Mouse (Mus musculus): ENCODE measurements around the gene Sec14l5.

Sec14l5 gene

DNA sequence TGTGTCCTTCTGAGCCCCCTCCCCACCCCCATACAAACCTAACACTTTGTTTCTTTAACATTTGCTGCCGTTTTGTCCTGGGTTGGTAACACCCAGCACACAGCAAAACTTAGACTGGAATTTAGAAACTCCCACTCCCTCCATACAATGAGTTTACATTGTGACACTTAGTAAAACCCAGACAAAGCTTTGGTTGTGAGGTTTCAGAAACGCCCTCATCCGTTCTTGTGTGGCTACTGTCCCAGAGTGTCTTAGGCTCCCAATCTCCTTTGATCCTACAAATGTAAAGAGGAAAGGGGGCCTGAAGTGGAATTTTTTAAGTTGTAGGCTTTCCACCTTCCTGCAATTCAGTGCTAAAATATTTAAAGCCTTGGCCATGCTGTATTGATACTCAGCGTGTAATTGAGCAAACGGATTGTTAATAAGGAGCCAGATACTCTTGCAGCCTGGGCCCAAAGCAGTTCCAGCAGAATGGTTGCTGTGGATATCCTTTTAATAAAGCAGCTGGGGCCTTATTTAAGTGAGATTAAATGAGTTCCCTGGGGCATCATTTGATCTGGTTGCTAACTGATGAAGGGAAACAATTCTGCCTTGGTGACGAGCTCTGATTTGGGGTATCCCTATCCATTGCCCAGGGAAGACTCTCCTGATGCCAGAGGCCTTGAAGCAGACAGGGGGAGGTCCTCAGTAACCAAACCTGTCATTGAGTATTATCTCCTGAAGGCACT is 6.6 kb downstream of the Sec14l5 start:
- DNase-seq (ENCODE audit: low spot score), result no peak

DNA sequence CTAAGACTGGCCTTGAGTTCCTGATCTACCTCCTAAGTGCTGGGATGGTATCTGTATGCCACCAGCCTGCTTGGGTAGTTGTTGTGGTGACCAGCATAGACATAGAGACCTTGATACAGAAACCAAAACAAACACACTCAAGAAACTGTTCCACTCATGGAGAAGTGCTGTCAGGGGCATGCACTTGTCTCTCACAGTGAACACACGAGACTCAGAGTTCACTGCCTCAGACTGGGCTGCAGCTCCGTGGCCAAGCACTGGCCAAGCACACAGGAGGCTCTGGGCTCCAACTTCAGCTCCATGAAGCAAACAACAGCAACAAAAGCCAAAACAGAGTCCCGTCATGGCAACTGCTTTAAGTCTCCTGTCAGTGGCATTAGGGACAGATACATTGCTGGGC is 8.1 kb downstream of the Sec14l5 start:
- no peak for DNase-seq (ENCODE audit: low spot score)

DNA sequence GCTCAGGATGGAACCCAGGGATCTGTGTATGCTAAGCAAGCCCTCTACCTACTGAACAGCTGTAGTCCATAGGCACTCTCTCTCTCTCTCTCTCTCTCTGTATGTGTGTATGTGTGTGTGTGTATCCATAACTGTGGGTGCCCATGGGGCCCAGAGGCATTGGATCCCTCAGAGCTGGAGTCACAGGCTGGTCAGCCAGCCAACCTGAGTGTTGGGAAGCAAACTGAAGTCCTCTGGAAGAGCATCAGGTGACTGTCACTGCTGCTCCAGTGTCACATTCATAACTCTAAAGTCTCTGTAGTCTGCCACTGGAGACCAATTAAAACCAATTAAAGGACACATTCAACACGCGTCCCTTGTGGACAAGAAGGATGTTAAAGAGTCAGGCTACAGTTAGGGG is 9.6 kb downstream of the Sec14l5 start:
- DNase-seq (ENCODE audit: low spot score), result no peak

DNA sequence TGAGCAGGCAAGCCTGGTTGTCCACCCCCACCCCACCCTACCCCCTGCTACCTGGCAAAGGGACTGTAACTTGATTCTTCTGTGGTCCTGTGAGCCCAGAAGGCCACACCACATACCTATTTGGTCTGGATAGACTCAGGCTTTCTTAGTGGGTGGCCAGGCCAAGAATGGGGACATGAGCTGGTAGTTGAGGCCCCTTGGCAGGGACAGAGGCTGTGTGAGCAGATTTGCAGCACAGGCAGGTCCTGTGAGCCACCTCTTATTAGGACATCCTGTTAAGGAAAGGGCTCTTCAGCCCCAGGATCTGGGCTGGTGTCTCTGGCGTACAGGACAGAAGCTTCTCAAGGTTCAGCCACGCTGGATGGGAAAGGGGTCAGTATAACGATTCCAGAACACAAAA is 10.2 kb downstream of the Sec14l5 start:
- DNase-seq (ENCODE audit: low spot score), result no peak

DNA sequence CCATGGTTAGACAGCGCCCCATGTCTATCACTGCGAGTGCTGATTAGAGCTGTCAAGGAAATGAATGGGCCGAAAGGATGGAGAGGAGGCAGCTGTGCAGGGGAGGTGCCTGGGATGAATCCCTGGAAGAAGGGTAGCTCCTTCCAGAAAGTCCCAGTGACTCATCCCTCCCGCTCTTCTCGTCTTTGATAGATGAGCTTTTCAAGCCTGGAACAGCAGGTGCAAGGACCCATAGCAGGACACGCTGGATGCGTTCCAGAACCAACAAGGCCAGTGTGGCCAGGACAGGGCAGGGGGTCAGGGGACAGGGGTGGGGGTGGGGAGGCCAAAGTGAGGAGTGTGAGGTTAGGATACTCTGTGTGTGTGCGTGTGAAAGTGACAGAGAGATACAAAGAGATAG is 12.3 kb downstream of the Sec14l5 start:
- DNase-seq (ENCODE audit: low spot score), result no peak

DNA sequence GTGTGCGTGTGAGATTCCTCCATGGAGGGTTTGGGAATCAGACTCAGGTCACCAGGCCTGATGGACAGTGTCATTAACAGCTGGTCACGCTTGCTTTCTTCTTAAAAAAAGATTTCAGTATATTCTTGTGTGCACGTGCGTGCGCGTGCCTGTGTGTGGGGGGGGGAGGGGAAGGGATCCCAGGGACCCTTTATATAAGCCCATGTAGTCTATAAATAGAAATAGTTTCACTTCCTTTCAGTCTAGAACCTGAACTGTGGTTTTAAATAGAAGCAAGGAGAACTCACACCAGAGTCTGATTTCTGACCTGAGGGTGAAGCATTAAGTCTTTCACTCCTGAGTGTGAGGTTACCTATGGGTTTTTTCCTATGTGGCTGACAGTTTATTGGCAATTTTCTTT is 17.4 kb downstream of the Sec14l5 start:
- DNase-seq (ENCODE audit: low spot score), result no peak

DNA sequence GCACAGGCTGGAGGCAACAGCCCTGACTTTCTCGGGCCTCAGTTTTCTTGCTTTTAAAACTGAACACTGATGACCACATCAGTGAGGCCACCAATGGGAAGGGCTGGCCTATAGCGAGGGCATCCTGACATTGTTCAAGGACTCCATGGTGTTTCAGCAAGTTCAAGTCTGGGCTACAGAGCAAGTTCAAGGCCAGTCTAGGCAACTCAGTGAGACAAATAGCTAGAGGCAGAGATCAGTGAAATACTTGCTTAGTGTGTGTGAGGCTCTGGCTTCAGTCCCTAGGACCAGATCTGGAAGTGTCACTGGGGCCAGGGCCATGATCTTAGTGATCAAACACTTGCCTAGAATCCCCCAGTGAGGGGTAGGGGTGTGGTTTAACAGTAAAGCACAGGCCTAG is 21.1 kb downstream of the Sec14l5 start:
- no peak for DNase-seq (ENCODE audit: low spot score)

DNA sequence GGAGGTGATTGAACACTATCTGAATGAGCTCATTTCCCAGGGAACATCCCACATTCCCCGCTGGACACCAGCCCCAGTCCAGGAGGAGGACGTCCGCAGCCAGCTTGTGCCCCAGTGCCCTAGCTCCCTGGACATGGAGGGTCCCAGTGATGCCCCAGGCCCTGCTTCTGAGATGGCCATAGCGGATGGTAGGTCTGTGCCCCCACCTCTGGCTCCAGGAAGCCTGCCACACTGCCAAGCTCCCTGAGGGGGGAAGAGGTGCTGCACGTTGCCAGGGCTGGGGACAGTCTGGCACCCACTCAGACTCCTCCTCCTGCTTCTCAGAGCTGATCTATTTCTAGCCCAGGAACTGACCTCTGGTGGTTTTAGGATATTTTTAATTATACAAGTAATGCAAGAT is 21.9 kb downstream of the Sec14l5 start:
- no peak for DNase-seq (ENCODE audit: low spot score)

DNA sequence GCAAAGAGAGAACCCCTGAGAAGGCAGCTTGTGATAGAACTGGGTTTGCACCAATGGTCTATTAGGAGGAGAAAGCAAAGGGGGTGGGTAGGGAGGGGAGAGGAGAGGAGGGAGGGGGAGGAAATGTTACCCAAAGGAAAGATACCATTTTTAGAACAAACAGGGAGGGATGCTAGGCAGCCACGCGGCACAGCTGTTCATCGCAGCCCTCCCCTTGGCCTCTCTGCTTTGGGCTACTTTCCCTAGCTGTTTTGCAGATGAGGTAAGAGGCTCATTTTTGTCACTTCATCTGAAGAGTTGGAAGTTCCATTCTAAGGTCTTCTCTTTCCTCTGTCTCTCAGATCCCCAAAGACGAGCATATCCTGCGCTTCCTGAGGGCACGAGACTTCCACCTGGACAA is 25.7 kb downstream of the Sec14l5 start:
- DNase-seq (ENCODE audit: low spot score), result no peak

DNA sequence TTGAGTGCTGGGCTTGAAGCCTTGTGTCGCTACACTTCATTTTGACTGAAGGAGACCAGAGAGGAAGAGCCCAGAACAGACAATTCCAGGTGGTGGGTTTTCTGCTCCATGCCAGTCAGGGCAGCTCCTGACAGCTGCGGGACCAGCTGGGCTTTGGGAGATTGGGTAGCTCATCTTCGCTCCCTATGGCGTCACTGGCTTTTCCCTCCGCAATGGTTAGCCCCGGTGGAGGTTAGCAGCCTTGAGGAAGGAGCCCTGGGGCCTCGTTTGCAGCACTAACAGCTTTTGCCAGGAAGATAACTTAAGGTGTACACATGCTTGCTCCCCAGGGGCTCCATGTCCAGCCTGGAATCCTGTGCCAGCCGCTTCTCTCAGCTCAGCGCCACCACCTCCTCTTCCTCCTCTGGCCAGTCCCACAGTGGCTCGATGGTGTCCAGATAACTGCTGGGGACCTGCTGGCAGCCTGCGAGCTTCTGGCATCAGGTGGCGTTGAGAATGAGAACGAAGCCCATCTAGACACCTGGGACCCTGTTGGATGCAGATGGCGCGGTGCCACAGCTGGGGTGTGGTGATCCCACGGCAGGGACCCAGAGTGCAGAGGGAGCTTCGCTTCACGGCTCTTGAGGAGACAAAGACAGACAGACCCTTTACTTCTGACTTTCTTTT is 36.5 kb downstream of the Sec14l5 start:
- DNase-seq (ENCODE audit: low spot score), result no peak

DNA sequence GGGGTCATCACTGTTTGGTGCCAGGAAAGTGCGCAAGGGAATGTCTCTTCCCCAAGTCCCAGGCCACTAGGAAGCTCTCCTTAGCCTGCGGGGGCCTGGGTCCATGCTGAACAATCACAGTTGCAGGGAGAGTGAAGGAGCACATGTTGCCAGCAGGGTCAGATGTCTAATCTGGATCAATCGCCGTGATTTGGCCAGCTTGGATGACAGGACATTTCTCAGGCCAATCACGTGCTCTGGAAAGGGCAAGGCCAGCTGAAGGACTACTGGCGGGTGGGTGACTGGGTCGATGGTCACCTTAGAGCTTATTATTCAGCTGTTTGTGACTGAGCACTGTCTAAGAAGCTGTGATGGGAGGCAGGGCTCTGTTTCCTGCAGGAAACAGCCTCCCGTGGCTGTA is 37.2 kb downstream of the Sec14l5 start:
- no peak for DNase-seq (ENCODE audit: low spot score)

DNA sequence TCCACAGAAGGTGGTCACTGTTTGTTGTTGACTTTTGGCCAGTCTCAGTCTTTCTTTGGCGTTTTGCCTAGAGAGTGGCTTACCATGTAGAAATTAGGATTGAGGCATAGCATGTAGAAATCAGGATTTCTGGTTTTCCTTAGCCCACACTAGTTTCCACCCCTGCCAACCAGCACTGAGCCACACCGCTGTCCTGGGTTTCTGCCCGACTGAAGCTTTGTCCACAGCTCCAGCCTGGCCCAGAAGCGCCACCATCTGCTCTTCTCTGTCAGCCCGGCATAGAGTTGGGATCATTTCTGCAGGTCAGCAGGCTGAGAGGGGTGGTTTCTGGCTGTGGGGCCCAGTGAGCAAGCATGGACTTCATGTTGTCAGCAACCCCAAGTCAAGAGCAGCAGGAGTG is 38.0 kb downstream of the Sec14l5 start:
- DNase-seq (ENCODE audit: low spot score), result no peak

DNA sequence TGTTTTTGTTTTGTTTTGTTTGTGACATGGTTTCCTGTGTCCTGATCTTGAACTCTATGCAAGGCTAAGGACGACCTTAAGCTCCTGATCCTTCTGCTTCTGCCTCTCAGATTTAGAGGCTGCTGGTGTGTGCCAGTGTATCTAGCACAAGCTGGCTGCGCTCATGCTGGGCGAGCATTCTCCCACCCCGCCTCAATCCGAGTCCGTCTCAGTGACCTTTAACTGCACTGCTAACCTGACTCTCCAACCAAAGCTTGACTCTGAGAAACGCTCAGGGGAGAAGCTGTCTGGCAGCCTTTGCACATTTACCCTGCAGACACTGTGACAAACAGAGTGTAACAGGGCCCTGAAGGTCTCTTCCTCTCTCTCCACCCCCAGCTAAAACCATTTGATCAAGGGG is 38.8 kb downstream of the Sec14l5 start:
- DNase-seq (ENCODE audit: low spot score), result no peak

DNA sequence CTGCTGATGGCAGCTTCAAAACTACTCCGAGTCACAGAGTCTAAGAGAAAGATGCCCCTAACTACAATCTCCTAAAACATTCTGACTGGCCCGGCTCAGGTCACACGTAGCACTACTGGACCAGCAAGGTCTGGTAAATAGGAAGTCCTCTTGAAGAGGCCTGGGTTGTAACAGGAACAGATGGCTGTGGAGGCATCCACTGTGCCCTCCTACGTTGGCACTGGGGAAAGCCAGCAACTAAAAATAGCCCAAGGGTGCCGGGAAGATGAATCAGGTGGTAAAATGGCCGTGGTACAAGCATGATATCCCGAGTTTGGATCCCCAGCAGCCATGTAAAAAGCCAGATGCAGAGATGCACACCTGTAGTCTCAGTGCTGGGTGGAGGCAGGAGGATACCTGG is 39.3 kb downstream of the Sec14l5 start:
- no peak for DNase-seq (ENCODE audit: low spot score)

DNA sequence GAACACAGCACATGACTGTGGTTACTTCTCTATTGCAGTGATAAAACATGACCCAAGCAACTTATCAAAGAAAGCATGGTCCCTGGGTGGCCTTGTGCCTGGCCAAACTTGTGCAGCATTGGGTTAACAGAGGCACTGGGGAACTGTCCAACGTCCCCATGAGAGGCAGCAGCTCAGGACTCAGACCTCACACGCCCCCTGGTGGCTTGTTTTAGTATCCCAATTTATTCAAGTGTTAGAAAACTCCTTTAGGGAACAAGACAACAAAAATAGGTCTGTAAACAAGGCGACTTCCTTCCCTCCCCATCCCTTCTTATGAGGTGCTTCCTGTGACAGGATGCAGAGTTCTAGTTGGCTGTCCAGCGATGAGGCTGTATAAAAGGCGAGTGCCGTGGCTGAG is 48.2 kb downstream of the Sec14l5 start:
- peak; percentile 76 for DNase-seq (ENCODE audit: low spot score)

DNA sequence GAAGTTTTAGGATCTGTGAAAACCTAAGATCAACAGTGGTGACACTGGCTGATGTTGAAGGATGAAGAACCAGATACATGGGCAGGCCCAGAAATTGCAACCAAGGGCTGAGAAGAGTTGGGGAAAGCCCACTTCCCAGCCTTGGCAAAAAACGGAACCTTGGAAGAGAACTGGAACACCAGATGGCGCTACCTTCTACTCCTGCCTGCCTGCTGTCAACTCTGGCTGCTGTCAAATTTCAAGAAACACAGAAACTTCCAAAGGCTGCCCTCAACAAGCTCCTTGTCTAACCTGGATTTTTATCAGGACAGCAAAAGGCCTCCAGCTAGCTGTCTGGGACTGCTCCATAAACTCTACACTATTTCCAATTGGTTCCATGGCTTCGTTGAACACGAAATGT is 55.8 kb downstream of the Sec14l5 start:
- peak; percentile 70 for DNase-seq (ENCODE audit: low spot score)

DNA sequence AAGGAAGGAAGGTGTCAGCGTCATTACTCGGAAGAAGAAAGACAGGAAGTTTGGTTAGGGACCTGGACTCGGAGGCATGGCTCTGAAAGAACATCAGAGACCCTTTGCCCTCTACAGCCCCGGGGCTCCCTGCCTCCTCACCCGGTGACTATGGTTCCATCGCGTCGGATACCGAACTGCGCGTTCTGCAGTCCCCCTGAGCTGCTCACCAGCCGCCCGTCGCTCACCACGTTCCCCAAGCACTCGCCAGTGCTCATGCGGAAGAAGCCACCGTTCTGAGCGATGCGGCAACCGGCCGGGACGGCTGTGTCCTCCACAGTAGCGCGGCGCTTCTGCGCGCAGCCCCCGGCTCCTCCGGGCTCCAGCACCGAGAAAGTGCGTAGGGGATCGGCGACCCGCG is 56.3 kb downstream of the Sec14l5 start:
- DNase-seq (ENCODE audit: low spot score), result no peak

DNA sequence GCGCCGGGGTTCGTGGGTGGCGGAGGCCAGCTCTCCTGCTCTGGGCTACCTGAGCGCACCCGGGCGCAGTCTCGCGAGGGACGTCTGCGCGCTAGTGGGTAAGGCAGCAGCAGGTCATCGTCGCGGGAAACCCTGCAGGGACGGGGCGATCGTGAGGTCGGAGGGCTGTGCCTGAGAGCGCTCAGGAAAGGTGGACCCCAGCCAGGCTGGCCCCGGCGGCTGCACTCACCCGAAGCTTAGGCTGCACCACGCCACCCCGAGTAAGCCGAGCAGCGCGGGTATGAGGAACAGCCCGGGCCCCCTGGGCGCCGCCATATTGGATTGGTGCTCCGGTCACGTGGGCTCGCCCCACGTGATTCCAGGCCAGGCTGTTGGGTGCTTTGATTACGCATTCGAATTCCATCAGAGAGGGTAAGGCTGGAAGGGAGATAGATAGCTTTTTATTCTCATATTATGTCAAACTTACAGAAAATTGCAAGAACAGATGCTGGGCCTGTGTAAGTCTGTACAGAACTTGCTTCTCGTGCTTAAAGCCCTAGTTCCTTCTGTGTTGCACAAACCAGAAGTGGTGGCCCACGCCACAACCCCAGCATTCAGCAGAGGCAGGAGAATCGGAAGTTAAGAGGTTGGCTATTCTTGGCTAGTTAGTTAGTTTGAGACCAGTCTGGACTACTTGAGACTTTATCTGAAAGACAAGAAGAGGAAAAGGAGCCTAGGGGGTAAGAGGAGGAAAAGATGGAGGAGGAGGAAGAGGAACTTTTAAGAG is 56.9 kb downstream of the Sec14l5 start, which contains the start of gene Nagpa:
TSS of gene Nagpa (minus strand) at position 345 of the 766 bp plus-strand sequence.
- DNase-seq (ENCODE audit: low spot score), result peak; percentile 90

DNA sequence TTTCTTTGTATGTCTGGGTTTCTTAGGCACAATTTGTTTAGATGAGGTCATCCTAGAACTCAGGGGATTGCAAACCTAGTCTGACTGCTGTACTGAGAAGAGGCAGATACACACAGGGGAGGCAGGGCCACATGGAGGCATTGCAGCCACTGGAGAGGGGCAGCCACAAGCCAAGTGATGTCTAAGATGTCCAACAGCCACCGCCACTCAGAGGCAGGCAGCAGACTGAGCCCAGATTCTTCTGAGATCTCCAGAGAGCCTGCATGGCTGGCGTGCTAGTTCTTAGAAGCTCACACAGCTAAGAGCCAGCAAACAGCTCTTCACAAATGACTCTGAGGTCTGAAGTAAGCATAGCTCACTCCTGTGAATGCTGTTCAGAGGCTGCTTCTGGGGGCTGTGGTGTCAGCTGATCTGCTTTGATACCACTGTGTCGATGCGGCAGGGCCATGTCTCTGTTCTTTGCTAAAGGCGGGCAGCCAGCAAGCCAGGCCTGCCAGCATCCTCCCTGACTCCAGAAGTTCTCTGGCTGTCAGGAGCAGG is 58.6 kb downstream of the Sec14l5 start:
- no peak for DNase-seq (ENCODE audit: low spot score)

DNA sequence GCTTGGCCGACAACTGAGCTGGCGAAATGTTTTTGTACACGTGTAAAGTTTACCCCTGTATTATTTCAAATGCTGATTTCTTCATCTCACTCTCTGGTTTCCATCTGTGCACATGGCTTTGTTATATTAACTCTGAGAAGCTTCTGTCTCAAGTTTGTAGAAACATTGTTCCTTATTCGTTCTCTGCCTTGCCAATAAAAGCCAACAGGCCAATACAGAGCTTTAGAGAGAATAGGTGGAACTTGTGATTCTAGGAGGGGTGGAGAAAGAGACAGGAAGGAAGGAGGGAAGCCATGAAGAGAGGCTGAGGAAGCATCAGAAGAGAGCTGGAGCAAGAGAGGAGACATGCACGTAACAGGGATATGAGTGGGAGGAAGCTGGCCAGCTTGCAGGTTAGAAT is 59.1 kb downstream of the Sec14l5 start:
- DNase-seq (ENCODE audit: low spot score), result no peak

DNA sequence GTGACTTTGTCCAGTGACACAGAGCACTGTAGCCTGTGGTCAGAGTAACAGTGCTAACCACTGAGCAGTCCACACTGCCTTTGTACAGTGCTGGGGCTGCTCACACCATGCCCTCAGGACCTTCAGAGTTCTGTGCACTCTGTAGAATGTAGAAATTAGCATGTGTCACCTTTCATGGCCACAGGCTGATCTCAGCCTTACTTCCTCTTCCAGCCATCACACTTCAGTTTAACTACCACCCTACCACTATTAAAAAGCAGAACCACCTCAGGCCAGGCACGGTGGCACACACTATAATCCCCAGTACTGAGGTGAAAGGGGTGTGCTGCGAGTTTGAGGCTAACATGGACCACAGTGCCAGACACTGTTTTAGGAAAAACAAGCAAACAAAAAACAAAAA is 63.5 kb downstream of the Sec14l5 start:
- DNase-seq (ENCODE audit: low spot score), result no peak

DNA sequence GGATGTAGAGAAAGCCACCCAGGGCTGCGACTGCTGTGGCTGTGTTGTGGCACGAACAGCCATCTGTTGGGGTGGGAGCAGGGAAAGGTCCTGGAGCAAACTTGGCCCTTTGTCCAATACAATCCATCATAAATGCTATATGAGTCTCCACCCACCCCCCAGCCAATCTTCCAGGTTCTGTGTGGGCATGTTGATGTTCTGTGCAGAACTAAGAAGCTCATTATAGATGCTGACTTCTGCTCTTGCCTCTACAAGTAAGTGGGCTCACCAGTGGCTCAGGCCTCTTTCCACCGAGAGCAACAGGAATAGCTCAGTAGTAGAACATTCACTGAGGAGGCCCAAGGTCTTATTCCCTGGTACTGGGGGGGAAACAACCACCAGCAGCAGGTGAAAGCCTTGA is 65.2 kb downstream of the Sec14l5 start:
- DNase-seq (ENCODE audit: low spot score), result no peak

DNA sequence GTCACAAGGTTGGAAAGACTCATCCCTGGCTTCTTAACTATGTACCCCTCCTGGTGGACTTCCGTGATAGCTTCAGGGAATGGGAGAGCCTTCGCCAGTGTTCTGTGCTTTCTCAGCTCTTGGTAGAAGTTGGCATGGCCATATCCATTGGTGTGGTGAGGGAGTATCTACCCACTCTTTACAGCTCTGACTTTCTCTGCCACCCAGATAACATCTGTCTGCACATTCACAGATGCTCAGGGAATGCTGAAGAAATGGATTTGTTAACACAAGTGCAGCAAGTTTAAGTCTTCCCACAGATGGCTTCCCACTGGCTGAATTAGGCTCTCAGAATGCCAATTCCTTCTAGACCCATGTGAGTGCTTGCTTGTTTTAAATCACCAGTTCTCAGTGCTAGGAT is 67.2 kb downstream of the Sec14l5 start:
- no peak for DNase-seq (ENCODE audit: low spot score)

All from testis, postnatal 10 days (tissue).